Mouse (Mus musculus): ENCODE measurements at regions not wholly inside any gene's neighbourhood (a gene's known extent, or its start where the extent isn't known, plus 50 kb on each side); places are given as distances from the start of the nearest gene placed in this dataset.

GRCm38 (mm10) chr16:66579551-66579950, 764.5 kb downstream of the Vgll3 start:
- Histone ChIP-seq H3K9ac (replicated peaks; ENCODE audit: low read depth, low read length) (no peak overlapping the region), H3K4me1 (ENCODE audit: control insufficient read depth, insufficient read depth, low read length) (no peaks in the 10 kb centered on the region), H3K4me2 (replicated peaks; ENCODE audit: low read depth, low read length) (no peak overlapping the region), H3K4me3 (ENCODE audit: low read depth, low read length) (no peak overlapping the region), H3K36me3 (ENCODE audit: control insufficient read depth, insufficient read depth, low read length) (no peaks in the 10 kb centered on the region), H3K9me3 (ENCODE audit: control insufficient read depth, low read depth, low read length) (no peaks in the 10 kb centered on the region), H3K27me3 (ENCODE audit: control insufficient read depth, insufficient read depth, low read length) (no peaks in the 10 kb centered on the region), H3K27ac (ENCODE audit: low read length) (no peak overlapping the region)
- WGBS, result 39% methylated on average over 1 of the region's 1 CpGs
- ATAC-seq (ENCODE audit: insufficient number of reproducible peaks, insufficient read depth, low FRiP score, low read depth), result no peak

GRCm38 (mm10) chr16:66585698-66586284, 770.7 kb downstream of the Vgll3 start:
- Histone ChIP-seq H3K27me3 (ENCODE audit: control insufficient read depth, insufficient read depth, low read length) (no peaks in the 10 kb centered on the region), H3K27ac (ENCODE audit: low read length) (no peak overlapping the region), H3K9ac (replicated peaks; ENCODE audit: low read depth, low read length) (no peak overlapping the region), H3K9me3 (ENCODE audit: control insufficient read depth, low read depth, low read length) (no peaks in the 10 kb centered on the region), H3K4me3 (ENCODE audit: low read depth, low read length) (no peak overlapping the region), H3K4me2 (replicated peaks; ENCODE audit: low read depth, low read length) (peak overlapping the region; percentile 32), H3K4me1 (ENCODE audit: control insufficient read depth, insufficient read depth, low read length) (no peaks in the 10 kb centered on the region), H3K36me3 (ENCODE audit: control insufficient read depth, insufficient read depth, low read length) (no peaks in the 10 kb centered on the region)
- ATAC-seq (ENCODE audit: insufficient number of reproducible peaks, insufficient read depth, low FRiP score, low read depth), result 0 out of 2 replicates have a peak, but pooled peaks have one; percentile 58
- WGBS, result 13% methylated on average over 12 of the region's 12 CpGs

GRCm38 (mm10) chr16:66602211-66602610, 787.2 kb downstream of the Vgll3 start:
- 68% methylated on average over 2 of the region's 2 CpGs for WGBS
- ATAC-seq (ENCODE audit: insufficient number of reproducible peaks, insufficient read depth, low FRiP score, low read depth), result no peak
- no peak overlapping the region for H3K27ac ChIP-seq (ENCODE audit: low read length)
- H3K36me3 ChIP-seq (ENCODE audit: control insufficient read depth, insufficient read depth, low read length), result no peaks in the 10 kb centered on the region
- no peaks in the 10 kb centered on the region for H3K27me3 ChIP-seq (ENCODE audit: control insufficient read depth, insufficient read depth, low read length)
- no peak overlapping the region for H3K9ac ChIP-seq (replicated peaks; ENCODE audit: low read depth, low read length)
- H3K4me1 ChIP-seq (ENCODE audit: control insufficient read depth, insufficient read depth, low read length), result no peaks in the 10 kb centered on the region
- no peaks in the 10 kb centered on the region for H3K9me3 ChIP-seq (ENCODE audit: control insufficient read depth, low read depth, low read length)
- no peak overlapping the region for H3K4me2 ChIP-seq (replicated peaks; ENCODE audit: low read depth, low read length)
- H3K4me3 ChIP-seq (ENCODE audit: low read depth, low read length), result no peak overlapping the region

- no peak overlapping the region for H3K4me2 ChIP-seq (replicated peaks; ENCODE audit: low read depth, low read length)
- no peak for ATAC-seq (ENCODE audit: insufficient number of reproducible peaks, insufficient read depth, low FRiP score, low read depth)
- H3K9ac ChIP-seq (replicated peaks; ENCODE audit: low read depth, low read length), result no peak overlapping the region
- H3K36me3 ChIP-seq (ENCODE audit: control insufficient read depth, insufficient read depth, low read length), result no peaks in the 10 kb centered on the region
- WGBS, result 80% methylated on average over 3 of the region's 3 CpGs
- H3K27me3 ChIP-seq (ENCODE audit: control insufficient read depth, insufficient read depth, low read length), result no peaks in the 10 kb centered on the region
- no peak overlapping the region for H3K27ac ChIP-seq (ENCODE audit: low read length)
- H3K4me1 ChIP-seq (ENCODE audit: control insufficient read depth, insufficient read depth, low read length), result no peaks in the 10 kb centered on the region
- no peaks in the 10 kb centered on the region for H3K9me3 ChIP-seq (ENCODE audit: control insufficient read depth, low read depth, low read length)
- no peak overlapping the region for H3K4me3 ChIP-seq (ENCODE audit: low read depth, low read length)
Observed at GRCm38 (mm10) chr16:66602686-66603085, 787.6 kb downstream of the Vgll3 start.

GRCm38 (mm10) chr16:66603825-66604224, 788.8 kb downstream of the Vgll3 start:
- no peaks in the 10 kb centered on the region for H3K9me3 ChIP-seq (ENCODE audit: control insufficient read depth, low read depth, low read length)
- no peak overlapping the region for H3K4me2 ChIP-seq (replicated peaks; ENCODE audit: low read depth, low read length)
- H3K4me1 ChIP-seq (ENCODE audit: control insufficient read depth, insufficient read depth, low read length), result no peaks in the 10 kb centered on the region
- no peak overlapping the region for H3K27ac ChIP-seq (ENCODE audit: low read length)
- H3K9ac ChIP-seq (replicated peaks; ENCODE audit: low read depth, low read length), result no peak overlapping the region
- no peaks in the 10 kb centered on the region for H3K27me3 ChIP-seq (ENCODE audit: control insufficient read depth, insufficient read depth, low read length)
- H3K4me3 ChIP-seq (ENCODE audit: low read depth, low read length), result no peak overlapping the region
- ATAC-seq (ENCODE audit: insufficient number of reproducible peaks, insufficient read depth, low FRiP score, low read depth), result no peak
- no peaks in the 10 kb centered on the region for H3K36me3 ChIP-seq (ENCODE audit: control insufficient read depth, insufficient read depth, low read length)
- 62% methylated on average over 6 of the region's 6 CpGs for WGBS

All from stomach, embryonic 14.5 days (tissue).